In the genomic region with DNA sequence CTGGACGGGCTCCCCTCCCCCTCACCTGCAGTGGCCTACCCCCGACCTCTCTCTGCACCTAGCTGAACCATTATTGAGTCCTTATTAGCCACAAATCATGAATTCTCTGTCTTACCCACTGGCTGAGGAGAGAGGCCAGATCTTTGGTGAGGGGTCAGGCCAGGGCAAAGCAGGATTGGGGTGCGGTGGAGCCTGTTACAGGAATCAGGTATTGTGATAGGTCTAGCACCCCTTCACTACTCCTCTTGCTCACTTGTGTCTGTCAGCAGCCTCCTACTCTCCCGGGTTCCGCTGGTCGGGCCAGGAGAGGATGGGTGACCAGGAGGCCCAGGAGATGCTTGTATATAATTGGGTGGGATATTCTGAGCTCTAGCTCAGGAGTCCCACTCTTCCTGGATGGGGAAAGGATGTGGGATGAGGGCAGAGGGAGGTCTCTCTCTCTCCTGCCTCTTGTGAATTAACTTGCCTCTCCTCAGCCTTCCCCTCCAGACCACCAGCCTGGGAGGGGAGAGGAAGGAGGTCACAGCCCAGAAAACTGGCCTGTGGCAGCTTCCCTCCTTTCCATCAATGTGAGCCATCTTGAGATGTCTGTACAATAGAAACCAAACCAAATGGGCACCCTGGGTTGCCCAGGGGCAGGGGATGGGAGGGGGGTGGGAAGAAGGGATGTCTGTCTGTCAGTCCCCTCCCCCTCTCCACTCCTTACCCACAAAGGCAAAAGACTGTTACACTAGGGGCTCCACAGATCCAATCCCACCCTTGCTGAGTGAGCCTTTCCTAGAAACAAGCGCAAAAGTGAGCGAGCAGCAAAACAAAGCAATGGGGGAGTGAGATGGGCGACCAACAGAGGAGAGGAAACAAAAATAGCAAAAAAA, we compare ENCODE assay signal across 9 mouse cellular contexts. TPM values are rescaled to one million over a fixed set of nuclear protein-coding genes. Genes with fewer than 3 reads are reported as not detected.
A peak's percentile ranks its signal among the peaks of the same experiment; 100 is the strongest.
DNase-seq lines count a peak whose midpoint lies in the region; ATAC-seq and TF ChIP-seq lines count a peak whose summit lies in the region.
"Had no signal": no experiment of that assay in that cellular context is flagged by ENCODE, and none has a peak within 500 bp of the region (broad histone marks: within the 10 kb centered on the region; RNA-seq: fewer than 3 reads in every experiment).

No protein-coding gene starts in this region.

- H3K27ac ChIP-seq in kidney, embryonic 15.5 days, result peak overlapping the region; percentile 38; the same call in 1 of the 2 replicates
- peak overlapping the region; percentile 60 for H3K27ac ChIP-seq in embryonic facial prominence, embryonic 13.5 days
- H3K27ac ChIP-seq in hindbrain, embryonic 15.5 days (replicated peaks), result peak overlapping the region; percentile 22; the same call in 1 of the 2 replicates
- H3K27ac ChIP-seq in neural tube, embryonic 12.5 days, result 0 out of 2 replicates have a peak overlapping the region, but pooled peaks have one; percentile 17
- no peak overlapping the region for H3K27ac ChIP-seq in liver, postnatal 0 days (ENCODE audit: low read depth)

- no peak for ATAC-seq in kidney, embryonic 15.5 days (replicated peaks; ENCODE audit: low FRiP score)
- no peak for ATAC-seq in embryonic facial prominence, embryonic 13.5 days (ENCODE audit: insufficient number of reproducible peaks, insufficient read depth, low FRiP score, low TSS enrichment, low read depth)
- no peak for ATAC-seq in hindbrain, embryonic 15.5 days (ENCODE audit: low FRiP score, low read depth)
- ATAC-seq in neural tube, embryonic 12.5 days (ENCODE audit: low FRiP score, low read depth), result no peak
- no peak for ATAC-seq in liver, postnatal 0 days
- ATAC-seq in cerebellum, adult (ENCODE audit: insufficient number of reproducible peaks, low FRiP score, low TSS enrichment), result no peak

- no peaks in the 10 kb centered on the region for H3K27me3 ChIP-seq in kidney, embryonic 15.5 days
- no peaks in the 10 kb centered on the region for H3K27me3 ChIP-seq in embryonic facial prominence, embryonic 13.5 days
- H3K27me3 ChIP-seq in hindbrain, embryonic 15.5 days, result no peaks in the 10 kb centered on the region
- no peaks in the 10 kb centered on the region for H3K27me3 ChIP-seq in neural tube, embryonic 12.5 days (replicated peaks)
- no peaks in the 10 kb centered on the region for H3K27me3 ChIP-seq in liver, postnatal 0 days (ENCODE audit: insufficient read depth, low read length)

- H3K9ac ChIP-seq in kidney, embryonic 15.5 days, result peak overlapping the region; percentile 2; the same call in 1 of the 2 replicates
- H3K9ac ChIP-seq in embryonic facial prominence, embryonic 13.5 days, result peak overlapping the region; percentile 11
- no peak overlapping the region for H3K9ac ChIP-seq in hindbrain, embryonic 15.5 days
- H3K9ac ChIP-seq in neural tube, embryonic 12.5 days, result peak overlapping the region; percentile 22; the same call in 1 of the 2 replicates
- no peak overlapping the region for H3K9ac ChIP-seq in liver, postnatal 0 days (replicated peaks)

- no peak for DNase-seq in kidney, postnatal 14 days
- DNase-seq in liver, postnatal 0 days, result no peak
- no peak for DNase-seq in spleen, postnatal 14 days (ENCODE audit: low spot score in 2 of 2)

- H3K4me2 ChIP-seq in kidney, embryonic 15.5 days, result no peak overlapping the region
- H3K4me2 ChIP-seq in embryonic facial prominence, embryonic 13.5 days, result peak overlapping the region; percentile 84
- H3K4me2 ChIP-seq in hindbrain, embryonic 15.5 days, result peak overlapping the region; percentile 13
- peak overlapping the region; percentile 89 for H3K4me2 ChIP-seq in neural tube, embryonic 12.5 days (replicated peaks)
- H3K4me2 ChIP-seq in liver, postnatal 0 days (ENCODE audit: low read depth, low read length), result no peak overlapping the region

- 47% methylated on average over 9 of the region's 9 CpGs for WGBS in kidney, embryonic 15.5 days
- WGBS in embryonic facial prominence, embryonic 13.5 days, result 18% methylated on average over 9 of the region's 9 CpGs
- 21% methylated on average over 9 of the region's 9 CpGs for WGBS in hindbrain, embryonic 15.5 days
- WGBS in neural tube, embryonic 12.5 days, result 40% methylated on average over 9 of the region's 9 CpGs
- 82% methylated on average over 9 of the region's 9 CpGs for WGBS in liver, postnatal 0 days (ENCODE audit: insufficient replicate concordance)

- H3K4me1 ChIP-seq in kidney, embryonic 15.5 days, result peaks cover 73% of the 10 kb centered on the region
- H3K4me1 ChIP-seq in embryonic facial prominence, embryonic 13.5 days, result peaks cover 79% of the 10 kb centered on the region
- H3K4me1 ChIP-seq in hindbrain, embryonic 15.5 days (replicated peaks), result peaks cover 83% of the 10 kb centered on the region
- H3K4me1 ChIP-seq in neural tube, embryonic 12.5 days, result peaks cover 76% of the 10 kb centered on the region
- H3K4me1 ChIP-seq in liver, postnatal 0 days (ENCODE audit: insufficient read depth), result peaks cover 14% of the 10 kb centered on the region

- TF ChIP-seq CTCF in liver, postnatal 0 days (IDR thresholded peaks at IDR 0.05; ENCODE audit: low read depth), result no peak

- peaks cover 52% of the 10 kb centered on the region for H3K36me3 ChIP-seq in kidney, embryonic 15.5 days
- peaks cover 55% of the 10 kb centered on the region for H3K36me3 ChIP-seq in embryonic facial prominence, embryonic 13.5 days
- peaks cover 33% of the 10 kb centered on the region for H3K36me3 ChIP-seq in hindbrain, embryonic 15.5 days
- H3K36me3 ChIP-seq in neural tube, embryonic 12.5 days, result peaks cover 51% of the 10 kb centered on the region
- no peaks in the 10 kb centered on the region for H3K36me3 ChIP-seq in liver, postnatal 0 days (replicated peaks; ENCODE audit: insufficient read depth, low read length)

- H3K9me3 ChIP-seq in kidney, embryonic 15.5 days (replicated peaks), result no peaks in the 10 kb centered on the region
- no peaks in the 10 kb centered on the region for H3K9me3 ChIP-seq in embryonic facial prominence, embryonic 13.5 days
- no peaks in the 10 kb centered on the region for H3K9me3 ChIP-seq in hindbrain, embryonic 15.5 days
- no peaks in the 10 kb centered on the region for H3K9me3 ChIP-seq in neural tube, embryonic 12.5 days
- H3K9me3 ChIP-seq in liver, postnatal 0 days (ENCODE audit: low read length), result no peaks in the 10 kb centered on the region
- H3K9me3 ChIP-seq: megakaryocyte, embryonic 14.5 days had no signal

- 0 out of 2 replicates have a peak overlapping the region, but pooled peaks have one; percentile 5 for H3K4me3 ChIP-seq in kidney, embryonic 15.5 days (replicated peaks)
- no peak overlapping the region for H3K4me3 ChIP-seq in embryonic facial prominence, embryonic 13.5 days
- no peak overlapping the region for H3K4me3 ChIP-seq in hindbrain, embryonic 15.5 days
- H3K4me3 ChIP-seq in neural tube, embryonic 12.5 days, result no peak overlapping the region
- no peak overlapping the region for H3K4me3 ChIP-seq in liver, postnatal 0 days (ENCODE audit: low read depth, low read length)
- H3K4me3 ChIP-seq: megakaryocyte, embryonic 14.5 days had no signal

- no peak for TF ChIP-seq EP300 in liver, postnatal 0 days (IDR thresholded peaks at IDR 0.05; ENCODE audit: low read depth)

RNA-seq across cellular contexts. Expression of a gene that starts 6.3 kb away (rescaled TPM):
- 20.9 and 22.0 TPM in 2 replicates for polyA plus RNA-seq in kidney, embryonic 15.5 days (2015; fragmentation: Nextera tagmentation; extraction: Ambion mirVana)
- polyA plus RNA-seq in embryonic facial prominence, embryonic 13.5 days (2015; fragmentation: Nextera tagmentation; extraction: Ambion mirVana), result 32.2 and 33.4 TPM in 2 replicates
- polyA plus RNA-seq in hindbrain, embryonic 15.5 days (2015; fragmentation: Nextera tagmentation; extraction: Ambion mirVana), result 26.4 and 28.6 TPM in 2 replicates
- 41.9 and 43.3 TPM in 2 replicates for polyA plus RNA-seq in neural tube, embryonic 12.5 days (2016; fragmentation: Nextera tagmentation; extraction: Ambion mirVana)
- polyA plus RNA-seq in liver, postnatal 0 days (2015; fragmentation: Nextera tagmentation; extraction: Ambion mirVana), result 0.37 and 0.51 TPM in 2 replicates

RNA-seq across cellular contexts. Expression of a gene that starts 9.6 kb away (rescaled TPM):
- polyA plus RNA-seq in kidney, embryonic 15.5 days (2015; fragmentation: Nextera tagmentation; extraction: Ambion mirVana), result 15.1 and 17.4 TPM in 2 replicates
- polyA plus RNA-seq in embryonic facial prominence, embryonic 13.5 days (2015; fragmentation: Nextera tagmentation; extraction: Ambion mirVana), result 18.6 and 19.5 TPM in 2 replicates
- polyA plus RNA-seq in hindbrain, embryonic 15.5 days (2015; fragmentation: Nextera tagmentation; extraction: Ambion mirVana), result 0.23 TPM in 1 of 2 replicates, not detected in the other
- polyA plus RNA-seq in neural tube, embryonic 12.5 days (2016; fragmentation: Nextera tagmentation; extraction: Ambion mirVana), result 0.29 and 0.57 TPM in 2 replicates
- 0.13 and 0.29 TPM in 2 replicates for polyA plus RNA-seq in liver, postnatal 0 days (2015; fragmentation: Nextera tagmentation; extraction: Ambion mirVana)

RNA-seq across cellular contexts. Expression of a gene that starts 14.4 kb away (rescaled TPM):
- 167 and 173 TPM in 2 replicates for polyA plus RNA-seq in kidney, embryonic 15.5 days (2015; fragmentation: Nextera tagmentation; extraction: Ambion mirVana)
- 164 and 169 TPM in 2 replicates for polyA plus RNA-seq in embryonic facial prominence, embryonic 13.5 days (2015; fragmentation: Nextera tagmentation; extraction: Ambion mirVana)
- 201 and 205 TPM in 2 replicates for polyA plus RNA-seq in hindbrain, embryonic 15.5 days (2015; fragmentation: Nextera tagmentation; extraction: Ambion mirVana)
- polyA plus RNA-seq in neural tube, embryonic 12.5 days (2016; fragmentation: Nextera tagmentation; extraction: Ambion mirVana), result 143 and 145 TPM in 2 replicates
- 104 and 106 TPM in 2 replicates for polyA plus RNA-seq in liver, postnatal 0 days (2015; fragmentation: Nextera tagmentation; extraction: Ambion mirVana)

RNA-seq across cellular contexts. Expression of a gene that starts 15.1 kb away (rescaled TPM):
- 54.0 and 57.9 TPM in 2 replicates for polyA plus RNA-seq in kidney, embryonic 15.5 days (2015; fragmentation: Nextera tagmentation; extraction: Ambion mirVana)
- 43.0 and 44.6 TPM in 2 replicates for polyA plus RNA-seq in embryonic facial prominence, embryonic 13.5 days (2015; fragmentation: Nextera tagmentation; extraction: Ambion mirVana)
- polyA plus RNA-seq in hindbrain, embryonic 15.5 days (2015; fragmentation: Nextera tagmentation; extraction: Ambion mirVana), result 43.6 and 47.7 TPM in 2 replicates
- 60.0 and 61.6 TPM in 2 replicates for polyA plus RNA-seq in neural tube, embryonic 12.5 days (2016; fragmentation: Nextera tagmentation; extraction: Ambion mirVana)
- polyA plus RNA-seq in liver, postnatal 0 days (2015; fragmentation: Nextera tagmentation; extraction: Ambion mirVana), result 12.5 and 13.5 TPM in 2 replicates

RNA-seq across cellular contexts. Expression of a gene that starts 28.8 kb away (rescaled TPM):
- polyA plus RNA-seq in kidney, embryonic 15.5 days (2015; fragmentation: Nextera tagmentation; extraction: Ambion mirVana), result 89.2 and 92.0 TPM in 2 replicates
- 311 and 321 TPM in 2 replicates for polyA plus RNA-seq in embryonic facial prominence, embryonic 13.5 days (2015; fragmentation: Nextera tagmentation; extraction: Ambion mirVana)
- polyA plus RNA-seq in hindbrain, embryonic 15.5 days (2015; fragmentation: Nextera tagmentation; extraction: Ambion mirVana), result 52.2 and 53.4 TPM in 2 replicates
- 27.6 and 27.9 TPM in 2 replicates for polyA plus RNA-seq in neural tube, embryonic 12.5 days (2016; fragmentation: Nextera tagmentation; extraction: Ambion mirVana)
- 68.4 and 73.4 TPM in 2 replicates for polyA plus RNA-seq in liver, postnatal 0 days (2015; fragmentation: Nextera tagmentation; extraction: Ambion mirVana)

Comparison
In these comparisons a context has a peak if more than half of its experiments do, and no peak if none do; other contexts are left out.
1. H3K4me2 ChIP-seq: peak in embryonic facial prominence, embryonic 13.5 days (single experiment), hindbrain, embryonic 15.5 days (single experiment) and neural tube, embryonic 12.5 days (single experiment); none in kidney, embryonic 15.5 days (single experiment) and liver, postnatal 0 days (single experiment).
2. H3K9ac ChIP-seq: peak in kidney, embryonic 15.5 days (single experiment), embryonic facial prominence, embryonic 13.5 days (single experiment) and neural tube, embryonic 12.5 days (single experiment); none in hindbrain, embryonic 15.5 days (single experiment) and liver, postnatal 0 days (single experiment).
3. RNA of a gene that starts 6.3 kb away (polyA plus RNA-seq): 41.9 to 43.3 TPM in neural tube, embryonic 12.5 days, 32.2 to 33.4 TPM in embryonic facial prominence, embryonic 13.5 days, 26.4 to 28.6 TPM in hindbrain, embryonic 15.5 days and 20.9 to 22.0 TPM in kidney, embryonic 15.5 days; 0.37 to 0.51 TPM in liver, postnatal 0 days; every median in the first group is over 10 times any median in the second.
4. RNA of a gene that starts 9.6 kb away (polyA plus RNA-seq): 18.6 to 19.5 TPM in embryonic facial prominence, embryonic 13.5 days and 15.1 to 17.4 TPM in kidney, embryonic 15.5 days; 0.13 to 0.29 TPM in liver, postnatal 0 days, 0.29 to 0.57 TPM in neural tube, embryonic 12.5 days and 0.23 TPM in hindbrain, embryonic 15.5 days; every median in the first group is over 10 times any median in the second.